Mouse (Mus musculus) CH12.LX (cell line): ENCODE data around the gene Arnt. TPM values are rescaled to one million over a fixed set of nuclear protein-coding genes. Genes with fewer than 3 reads are reported as not detected.

Experiments
- DNase-seq: peaks from one replicate; pipeline ENCODE4 v3.0.0-alpha.2; 2013; ENCODE audit errors: extremely low read depth
- H3K27ac ChIP-seq: 2 replicates; pipeline ENCODE4 v1.5.1; 2012; ENCODE audit warnings: low read depth, mild to moderate bottlenecking, control low read depth, moderate library complexity; ENCODE audit not compliant: insufficient read depth
- H3K27me3 ChIP-seq: replicated peaks from 2 replicates; pipeline ENCODE3; 2012; ENCODE audit warnings: inconsistent platforms
- H3K36me3 ChIP-seq, 2 experiments: replicated peaks in 1 of 2; 2 replicates each; pipeline versions ENCODE3 to v1.6.1; 2012; ENCODE audit warnings: inconsistent platforms in 1 of 2, low read length in 1 of 2, mild to moderate bottlenecking in 1 of 2, mixed read lengths in 1 of 2, moderate library complexity in 1 of 2; ENCODE audit not compliant: control insufficient read depth in 1 of 2, insufficient read depth in 1 of 2
- H3K4me1 ChIP-seq, 2 experiments: 2 replicates each; pipeline ENCODE4 v1.6.1; 2012; ENCODE audit warnings: inconsistent platforms in 1 of 2, moderate library complexity in 1 of 2; ENCODE audit not compliant: insufficient read depth in 2 of 2, control insufficient read depth in 1 of 2
- H3K4me2 ChIP-seq: 2 replicates; pipeline ENCODE4 v1.6.1; 2012; ENCODE audit warnings: low read depth, mild to moderate bottlenecking, control low read depth; ENCODE audit not compliant: poor library complexity, insufficient read depth, severe bottlenecking
- H3K4me3 ChIP-seq, 3 experiments: fragments of 150-350 bp in 1 of 3; sonication (generic) in 1 of 3; replicated peaks in 1 of 3; 2 replicates each; pipeline versions ENCODE3 to v1.5.1; 2011 to 2012; ENCODE audit warnings: low read depth in 2 of 3, low read length in 2 of 3, mild to moderate bottlenecking in 2 of 3, moderate library complexity in 2 of 3, control low read depth in 1 of 3, improper control_type of control experiment in 1 of 3, inconsistent platforms in 1 of 3, mixed read lengths in 1 of 3; ENCODE audit not compliant: poor library complexity in 1 of 3
- H3K79me2 ChIP-seq: replicated peaks from 2 replicates; pipeline ENCODE4 v1.6.1; 2012; ENCODE audit warnings: mild to moderate bottlenecking, moderate library complexity; ENCODE audit not compliant: control insufficient read depth, poor library complexity, insufficient read depth, severe bottlenecking; ENCODE audit errors: extremely low read depth
- H3K9ac ChIP-seq: 2 replicates; pipeline ENCODE4 v1.6.1; 2012; ENCODE audit warnings: low read depth, mild to moderate bottlenecking, control low read depth, moderate library complexity; ENCODE audit not compliant: insufficient read depth
- H3K9me3 ChIP-seq: replicated peaks from 2 replicates; pipeline ENCODE3; 2012; ENCODE audit warnings: low read length, inconsistent platforms, mixed read lengths
- BHLHE40 ChIP-seq: IDR thresholded peaks from 2 replicates; pipeline ENCODE4 v1.6.1; 2011; ENCODE audit warnings: mild to moderate bottlenecking, low read depth, low read length, improper control_type of control experiment
- CHD2 ChIP-seq: IDR thresholded peaks from 2 replicates; pipeline ENCODE4 v1.6.1; 2011; ENCODE audit warnings: low read length, improper control_type of control experiment
- CTCF ChIP-seq, 2 experiments: IDR thresholded peaks in 1 of 2; conservative IDR thresholded peaks in 1 of 2; 2 replicates each; pipeline ENCODE4 v1.5.1; 2011 to 2012; ENCODE audit warnings: low read depth in 2 of 2, low read length in 2 of 2, improper control_type of control experiment in 1 of 2, inconsistent platforms in 1 of 2, mild to moderate bottlenecking in 1 of 2, moderate library complexity in 1 of 2
- E2F4 ChIP-seq: IDR thresholded peaks from 2 replicates; pipeline ENCODE4 v1.6.1; 2011; ENCODE audit warnings: low read depth, low read length, improper control_type of control experiment; ENCODE audit not compliant: insufficient replicate concordance
- IRF4 ChIP-seq: IDR thresholded peaks from 2 replicates; pipeline ENCODE4 v1.6.1; 2014; ENCODE audit warnings: low read depth, mild to moderate bottlenecking, inconsistent platforms, low read length, improper control_type of control experiment
- JUN ChIP-seq: IDR thresholded peaks from 2 replicates; pipeline ENCODE4 v1.6.1; 2011; ENCODE audit warnings: low read depth, mild to moderate bottlenecking, low read length, improper control_type of control experiment, moderate library complexity; ENCODE audit not compliant: insufficient read depth
- JUND ChIP-seq: conservative IDR thresholded peaks from 2 replicates; pipeline ENCODE4 v1.6.1; 2011; ENCODE audit warnings: low read depth, low read length, improper control_type of control experiment
- MAFK ChIP-seq: IDR thresholded peaks from 2 replicates; pipeline ENCODE4 v1.6.1; 2011; ENCODE audit warnings: low read length, improper control_type of control experiment; ENCODE audit not compliant: insufficient replicate concordance
- MYC ChIP-seq: IDR thresholded peaks from 2 replicates; pipeline ENCODE4 v1.6.1; 2011; ENCODE audit warnings: low read depth, mild to moderate bottlenecking, improper control_type of control experiment, low read length
- NELFE ChIP-seq: IDR thresholded peaks from 2 replicates; pipeline ENCODE4 v1.6.1; 2011; ENCODE audit warnings: low read depth, low read length, improper control_type of control experiment
- NRF1 ChIP-seq: IDR thresholded peaks from 2 replicates; pipeline ENCODE4 v1.6.1; 2014; ENCODE audit warnings: low read depth, mild to moderate bottlenecking, inconsistent platforms, low read length, improper control_type of control experiment, moderate library complexity
- PAX5 ChIP-seq: IDR thresholded peaks from 2 replicates; pipeline ENCODE4 v1.6.1; 2012; ENCODE audit warnings: low read length, inconsistent platforms, mixed read lengths
- RAD21 ChIP-seq: IDR thresholded peaks from 2 replicates; pipeline ENCODE4 v1.6.1; 2011; ENCODE audit warnings: low read depth, mild to moderate bottlenecking, low read length, improper control_type of control experiment, moderate library complexity
- SIN3A ChIP-seq: IDR thresholded peaks from 2 replicates; pipeline ENCODE4 v1.6.1; 2012; ENCODE audit warnings: low read length, improper control_type of control experiment, inconsistent platforms
- SMC3 ChIP-seq: IDR thresholded peaks from 2 replicates; pipeline ENCODE4 v1.6.1; 2011; ENCODE audit warnings: low read depth, low read length, improper control_type of control experiment
- TBP ChIP-seq: conservative IDR thresholded peaks from 2 replicates; pipeline ENCODE4 v1.6.1; 2011; ENCODE audit warnings: low read depth, low read length, improper control_type of control experiment
- USF1 ChIP-seq: IDR thresholded peaks from 2 replicates; pipeline ENCODE4 v1.6.1; 2014; ENCODE audit warnings: low read depth, mild to moderate bottlenecking, inconsistent platforms, low read length, improper control_type of control experiment
- ZC3H11A ChIP-seq: IDR thresholded peaks from 2 replicates; pipeline ENCODE4 v1.6.1; 2012; ENCODE audit warnings: low read depth, mild to moderate bottlenecking, inconsistent platforms, low read length, improper control_type of control experiment
- ZKSCAN1 ChIP-seq: IDR thresholded peaks from 2 replicates; pipeline ENCODE4 v1.6.1; 2012; ENCODE audit warnings: low read depth, inconsistent platforms, low read length, improper control_type of control experiment, borderline replicate concordance
- ZMIZ1 ChIP-seq: IDR thresholded peaks from 2 replicates; pipeline ENCODE4 v1.6.1; 2012; ENCODE audit warnings: low read depth, mild to moderate bottlenecking, inconsistent platforms, low read length, improper control_type of control experiment
- dilution Hi-C: fragments of 300-500 bp; cut with MboI; formaldehyde crosslinking; loops from 2 replicates; pipeline ENCODE4 v1.14.3; 2020; ENCODE audit warnings: low sequenced_read_pairs; ENCODE audit not compliant: extremely low pct_unique_long_range_greater_than_20kb, extremely low pct_ligation_motif_present
- in situ Hi-C: fragments of 300-500 bp; cut with MboI; formaldehyde crosslinking; loops from 3 replicates; pipeline ENCODE4 v1.14.3; 2019; ENCODE audit warnings: low sequenced_read_pairs, low pct_ligation_motif_present, low pct_unique_long_range_greater_than_20kb, mixed read lengths
- polyA plus RNA-seq: library from polyadenylated mRNA; unstranded; fragments of >175 nt; gene quantifications from 2 replicates; pipeline ENCODE4 v1.2.1, GENCODE M21; 2012; ENCODE audit warnings: low read depth; ENCODE audit not compliant: insufficient read length
- total RNA-seq, 2 experiments: library from RNA; depleted of rRNA; stranded (reverse); fragments of 300-350 nt in 1 of 2; fragments of >200 nt in 1 of 2; gene quantifications; 2 replicates each; pipeline ENCODE4 v1.2.3; 2012 to 2014

Arnt gene
- total and polyA plus RNA-seq, 3 experiments, result 12.4 to 27.7 (median 13.2) TPM

- H3K4me2 ChIP-seq, result no peak overlapping the region
- H3K27me3 ChIP-seq, result no peaks in the 10 kb centered on the region
- peaks cover 2% of the 10 kb centered on the region; the same call in 1 of the 2 replicates for H3K79me2 ChIP-seq
- H3K9me3 ChIP-seq, result no peaks in the 10 kb centered on the region
- no peak overlapping the region for H3K27ac ChIP-seq
- H3K4me3 ChIP-seq, result no peak overlapping the region
- no peak overlapping the region for H3K9ac ChIP-seq
- peaks cover 28 to 58% of the 10 kb centered on the region in 2 experiments for H3K36me3 ChIP-seq
- no peak for TF ChIP-seq ZC3H11A
- peak; percentile 72 for TF ChIP-seq SMC3
- peak; percentile 98 for TF ChIP-seq MYC
- peak; percentile 69 to 95 for TF ChIP-seq CTCF (conservative IDR thresholded peaks at IDR 0.05 in 1 of 2, IDR thresholded peaks at IDR 0.05 in 1 of 2; ENCODE audit: low read depth in 2 of 2, low read length in 2 of 2)
- TF ChIP-seq ZKSCAN1, result peak; percentile 54; the same call in 1 of the 2 replicates
- peak; percentile 69 for TF ChIP-seq RAD21
- no peak for TF ChIP-seq TBP
- TF ChIP-seq JUND, result no peak
- in situ Hi-C loops (no loop called here), dilution Hi-C loops (no loop called here)
- DNase-seq, result peak; percentile 66
- peaks cover 0 to 5% of the 10 kb centered on the region in 2 experiments; a peak in 1 of 4 replicates for H3K4me1 ChIP-seq
These were observed 16.2 kb downstream of the Arnt start for GRCm38 (mm10) chr3:95450408-95450807.

- H3K27ac ChIP-seq, result no peak overlapping the region
- no peaks in the 10 kb centered on the region for H3K9me3 ChIP-seq
- H3K4me2 ChIP-seq, result no peak overlapping the region
- peaks cover 28 to 54% of the 10 kb centered on the region in 2 experiments for H3K36me3 ChIP-seq
- no peak overlapping the region for H3K4me3 ChIP-seq
- H3K79me2 ChIP-seq, result peaks cover 2% of the 10 kb centered on the region; the same call in 1 of the 2 replicates
- no peak for DNase-seq
- dilution Hi-C loops (no loop called here), in situ Hi-C loops (no loop called here)
- no peak overlapping the region for H3K9ac ChIP-seq
- H3K27me3 ChIP-seq, result no peaks in the 10 kb centered on the region
- H3K4me1 ChIP-seq, result no peaks in the 10 kb centered on the region
- no peak for TF ChIP-seq ZKSCAN1
- TF ChIP-seq IRF4, result no peak
- no peak for TF ChIP-seq SMC3
- TF ChIP-seq JUN, result no peak
- no peak for TF ChIP-seq CHD2
- no peak for TF ChIP-seq PAX5
- no peak for TF ChIP-seq NELFE
- no peak for TF ChIP-seq BHLHE40
- no peak for TF ChIP-seq SIN3A
- TF ChIP-seq NRF1, result no peak
- no peak for TF ChIP-seq USF1
- TF ChIP-seq CTCF (conservative IDR thresholded peaks at IDR 0.05 in 1 of 2, IDR thresholded peaks at IDR 0.05 in 1 of 2; ENCODE audit: low read depth in 2 of 2, low read length in 2 of 2), result no peak
- no peak for TF ChIP-seq MAFK
- TF ChIP-seq TBP, result no peak
- no peak for TF ChIP-seq ZMIZ1
- no peak for TF ChIP-seq E2F4
These were observed 16.7 kb downstream of the Arnt start for GRCm38 (mm10) chr3:95450915-95451314.
